Mouse (Mus musculus) cerebellum, postnatal 4 days (tissue): ENCODE results near the gene Apof.

Experiments used
- DNase-seq, 2 experiments: peaks; one replicate each; pipeline ENCODE4 v3.0.0; 2022; ENCODE audit warnings: low spot score in 2 of 2, mixed read lengths in 1 of 2

The Apof gene

GRCm38 (mm10) chr10:128268371-128268770 is at the start of gene Apof:
TSS of gene Apof (plus strand) at chr10:128268671.
- no peak for DNase-seq

GRCm38 (mm10) chr10:128221533-128222286 is 46.8 kb upstream of the Apof start:
- no peak for DNase-seq

- no peak for DNase-seq
Observed at GRCm38 (mm10) chr10:128225064-128225463, 43.4 kb upstream of the Apof start.

- no peak for DNase-seq
Observed at GRCm38 (mm10) chr10:128225538-128225937, 42.9 kb upstream of the Apof start, which contains the start of gene Mip. TSS of gene Mip (plus strand) at chr10:128225838.

GRCm38 (mm10) chr10:128227592-128227991 is 40.9 kb upstream of the Apof start:
- no peak for DNase-seq

- DNase-seq: no peak
Observed at GRCm38 (mm10) chr10:128228009-128228408, 40.5 kb upstream of the Apof start.

- DNase-seq: no peak
Observed at GRCm38 (mm10) chr10:128230582-128230981, 37.9 kb upstream of the Apof start.

- DNase-seq: no peak
Observed at GRCm38 (mm10) chr10:128231146-128231545, 37.3 kb upstream of the Apof start.

- peak; percentile 70 to 86 for DNase-seq
Observed at GRCm38 (mm10) chr10:128231697-128232419, 36.6 kb upstream of the Apof start, which contains the start of gene Timeless. TSS of gene Timeless (plus strand) at chr10:128232065.

- DNase-seq: peak in 1 of 2 experiments; percentile 38
Observed at GRCm38 (mm10) chr10:128232420-128232985, 36.0 kb upstream of the Apof start.

GRCm38 (mm10) chr10:128236321-128236720 is 32.1 kb upstream of the Apof start:
- no peak for DNase-seq

- DNase-seq: no peak
Observed at GRCm38 (mm10) chr10:128237807-128238480, 30.5 kb upstream of the Apof start.

GRCm38 (mm10) chr10:128239140-128239539 is 29.3 kb upstream of the Apof start:
- no peak for DNase-seq

GRCm38 (mm10) chr10:128240131-128240530 is 28.3 kb upstream of the Apof start:
- no peak for DNase-seq

- no peak for DNase-seq
Observed at GRCm38 (mm10) chr10:128243252-128243651, 25.2 kb upstream of the Apof start.

- no peak for DNase-seq
Observed at GRCm38 (mm10) chr10:128244121-128244520, 24.4 kb upstream of the Apof start.

- no peak for DNase-seq
Observed at GRCm38 (mm10) chr10:128247020-128247732, 21.3 kb upstream of the Apof start.

GRCm38 (mm10) chr10:128250565-128250964 is 17.9 kb upstream of the Apof start:
- no peak for DNase-seq

GRCm38 (mm10) chr10:128253677-128254255 is 14.7 kb upstream of the Apof start, which contains the start of gene Apon:
TSS of gene Apon (plus strand) at chr10:128254096.
- DNase-seq: no peak

- DNase-seq: no peak
Observed at GRCm38 (mm10) chr10:128255925-128256324, 12.5 kb upstream of the Apof start.

- DNase-seq: no peak
Observed at GRCm38 (mm10) chr10:128256328-128256727, 12.1 kb upstream of the Apof start.
